Mouse (Mus musculus) regulatory T cell (primary cell): ENCODE results near the gene Mansc1.
"Not testable (repeated sequence)": the region's sequence is repeated elsewhere in the genome, so short reads cannot be mapped to it uniquely, and the experiment has no call there.

ENCODE experiments used
- in situ Hi-C: fragments of 300-600 bp; cut with MboI, MseI; formaldehyde crosslinking; loops from one replicate; pipeline ENCODE4 v1.15.1; 2025; ENCODE audit warnings: high pct_unique_total_duplicates

The Mansc1 gene

GRCm38 (mm10) chr6:134631947-134632687, at the start of gene Mansc1:
Gene Mansc1 (minus strand): TSS chr6:134632488.
- in situ Hi-C loops, result no loop called here

DNA sequence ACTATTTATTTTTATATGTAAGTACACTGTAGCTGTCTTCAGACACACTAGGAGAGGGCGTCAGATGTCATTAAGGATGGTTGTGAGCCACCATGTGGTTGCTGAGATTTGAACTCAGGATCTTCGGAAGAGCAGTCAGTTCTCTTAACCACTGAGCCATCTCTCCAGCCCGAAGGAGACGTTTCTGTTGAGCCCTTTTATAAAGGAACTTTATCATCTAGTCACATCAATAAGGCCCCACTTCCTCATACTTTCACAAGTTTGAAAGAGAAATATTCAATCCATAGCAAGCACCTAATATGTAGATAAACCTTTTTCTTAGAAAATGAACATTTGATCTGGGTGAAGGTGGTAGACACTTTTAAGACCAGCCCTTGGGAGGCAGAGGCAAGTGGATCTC, 47.0 kb upstream of the Mansc1 start:
- in situ Hi-C loops, result not testable (repeated sequence)

DNA sequence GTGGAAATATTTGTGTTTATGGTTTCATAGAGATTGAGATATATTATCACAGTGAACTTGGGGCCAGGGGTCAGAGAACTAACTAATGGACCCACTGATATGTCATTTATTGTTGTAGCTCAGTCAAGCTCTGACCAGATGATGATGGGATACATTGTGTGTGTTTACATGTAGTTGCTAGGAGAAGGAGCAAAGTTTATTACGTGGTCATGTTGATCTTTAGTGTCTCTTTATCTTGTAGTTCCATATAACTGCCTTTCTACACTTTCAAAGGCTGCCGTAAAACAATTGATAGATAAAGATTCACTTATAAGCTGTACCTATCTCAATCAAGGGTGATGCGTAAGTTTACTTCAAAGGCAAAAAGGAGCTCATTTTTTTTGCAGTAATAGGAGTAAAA, 45.7 kb upstream of the Mansc1 start:
- in situ Hi-C loops, result no loop called here

DNA sequence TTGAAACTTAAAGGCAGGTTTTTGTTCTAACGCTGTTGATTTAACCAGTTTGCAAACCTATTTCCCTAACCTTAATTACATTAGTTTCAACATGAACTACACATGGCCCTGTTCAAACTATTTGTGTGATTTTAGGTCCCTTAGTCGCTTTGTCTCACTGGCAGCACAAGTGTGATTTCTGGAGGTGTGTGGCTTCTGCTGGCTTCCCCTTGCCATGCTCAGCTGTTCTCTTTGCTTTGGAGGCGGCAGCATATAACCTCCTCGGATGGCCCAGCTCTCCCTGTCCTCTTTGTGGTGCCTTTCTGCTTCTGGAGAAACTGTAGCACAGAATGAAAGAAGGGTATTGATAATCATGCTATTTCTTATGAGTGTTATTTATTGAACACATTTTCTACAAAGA, 45.2 kb upstream of the Mansc1 start:
- in situ Hi-C loops, result no loop called here

DNA sequence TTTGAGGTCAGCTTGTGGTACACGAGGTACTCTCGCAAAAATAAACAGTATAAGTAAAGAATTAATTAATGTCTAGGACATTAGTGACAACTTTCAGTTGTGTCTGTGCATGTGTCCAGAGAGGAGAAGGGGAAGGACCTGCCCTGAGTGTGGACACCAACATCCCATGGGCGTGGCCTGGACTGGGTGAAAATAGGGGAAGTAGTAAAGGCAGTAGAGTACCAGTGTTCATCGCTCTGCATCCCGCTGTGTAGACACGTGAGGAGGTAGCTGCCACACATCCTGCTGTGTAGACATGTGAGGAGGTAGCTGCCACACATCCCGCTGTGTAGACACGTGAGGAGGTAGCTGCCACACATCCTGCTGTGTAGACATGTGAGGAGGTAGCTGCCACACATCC, 41.4 kb upstream of the Mansc1 start:
- in situ Hi-C loops, result not testable (repeated sequence)

DNA sequence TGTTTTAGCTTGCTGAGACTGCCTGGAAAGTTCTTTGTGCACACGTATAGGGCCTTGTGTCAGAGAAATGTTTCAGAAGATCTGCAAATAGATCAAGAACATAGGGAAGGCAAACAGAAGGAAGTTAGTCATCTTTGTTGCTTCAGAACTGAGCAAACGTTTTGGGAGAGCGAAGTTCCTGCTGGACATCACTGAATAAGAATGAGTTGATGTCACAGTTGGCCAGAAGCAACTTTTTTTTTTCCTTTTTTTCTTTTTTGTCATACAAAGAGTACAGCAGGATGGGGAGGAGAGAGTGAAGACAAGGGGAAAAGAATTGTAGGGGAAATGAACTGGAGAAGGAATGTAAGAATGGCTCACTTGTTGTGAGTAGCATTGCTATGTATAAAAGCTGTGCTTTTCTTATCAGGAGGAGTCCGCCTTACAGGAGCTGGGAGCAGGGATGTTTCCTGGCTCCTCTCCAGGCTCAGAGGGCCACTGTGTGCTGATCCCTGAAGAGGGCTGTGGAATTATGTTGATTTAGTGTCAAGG, 38.7 kb upstream of the Mansc1 start:
- in situ Hi-C loops, result no loop called here

DNA sequence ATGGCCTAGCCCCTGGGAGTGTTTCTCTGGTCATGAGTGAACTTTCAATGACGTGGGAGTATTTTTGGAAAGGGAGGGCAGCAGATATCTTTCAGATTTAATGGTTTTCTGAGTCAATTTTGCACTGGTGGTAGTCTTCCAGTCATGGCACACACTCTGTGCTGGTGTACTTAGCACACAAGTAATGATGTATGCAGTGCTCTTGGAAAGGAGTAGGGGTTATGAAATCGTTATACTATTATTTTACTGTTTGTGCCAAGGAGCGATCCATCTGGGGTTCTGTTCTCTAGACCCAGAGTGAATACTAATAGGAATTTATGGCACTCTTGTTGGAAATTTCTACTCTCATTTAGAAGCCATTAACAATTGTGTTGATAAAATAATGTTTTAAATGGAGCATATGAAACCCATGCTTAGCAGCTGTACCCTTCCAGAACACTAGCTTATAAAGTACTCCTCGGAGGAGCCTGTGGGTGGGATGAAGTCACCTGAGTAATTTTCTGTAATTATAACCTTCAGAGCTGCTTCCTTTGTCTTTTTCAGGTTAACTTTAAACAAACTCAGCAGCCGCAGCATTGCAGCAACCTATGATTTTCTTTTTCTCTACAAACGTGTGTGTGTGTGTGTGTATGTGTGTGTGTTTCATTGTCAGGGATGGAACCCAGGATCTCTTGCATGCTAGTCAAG, 37.0 kb upstream of the Mansc1 start:
- in situ Hi-C loops, result no loop called here

DNA sequence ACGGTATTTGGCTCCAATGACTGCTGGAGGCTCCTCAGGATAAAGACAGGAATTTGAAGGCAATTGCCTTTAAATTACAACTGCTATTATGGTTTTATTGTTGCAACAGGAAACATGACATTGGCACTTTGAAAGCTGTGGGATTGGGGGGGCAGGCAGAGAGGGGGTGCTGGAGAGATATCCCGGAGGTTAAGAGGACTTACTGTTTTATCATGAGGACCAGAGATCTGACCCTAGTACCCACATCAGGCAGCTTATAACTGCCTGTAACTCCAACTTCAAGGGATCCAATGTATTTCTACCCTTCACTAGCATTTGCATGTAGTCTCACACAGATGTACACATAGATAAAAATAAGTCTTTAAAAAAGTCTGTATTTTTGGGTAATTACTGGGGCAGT, 36.2 kb upstream of the Mansc1 start:
- in situ Hi-C loops, result no loop called here

DNA sequence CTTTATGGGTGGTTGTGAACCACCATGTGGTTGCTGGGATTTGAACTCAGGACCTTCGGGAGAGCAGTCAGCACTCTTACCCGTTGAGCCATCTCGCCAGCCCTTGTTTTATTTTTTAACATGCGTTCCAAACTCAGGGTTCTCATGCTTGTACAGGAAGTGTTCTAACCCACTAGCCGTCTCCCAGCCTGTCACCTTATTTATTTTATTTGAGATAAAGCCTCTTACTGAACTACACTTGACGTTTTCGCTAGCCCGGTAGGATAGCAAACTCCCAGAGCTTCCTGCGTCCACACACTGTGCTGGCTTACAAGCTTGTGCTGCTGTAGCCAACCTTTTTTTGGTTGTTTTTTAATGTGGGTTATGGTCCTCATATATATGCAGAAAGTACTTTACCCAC, 33.5 kb upstream of the Mansc1 start:
- in situ Hi-C loops, result no loop called here

DNA sequence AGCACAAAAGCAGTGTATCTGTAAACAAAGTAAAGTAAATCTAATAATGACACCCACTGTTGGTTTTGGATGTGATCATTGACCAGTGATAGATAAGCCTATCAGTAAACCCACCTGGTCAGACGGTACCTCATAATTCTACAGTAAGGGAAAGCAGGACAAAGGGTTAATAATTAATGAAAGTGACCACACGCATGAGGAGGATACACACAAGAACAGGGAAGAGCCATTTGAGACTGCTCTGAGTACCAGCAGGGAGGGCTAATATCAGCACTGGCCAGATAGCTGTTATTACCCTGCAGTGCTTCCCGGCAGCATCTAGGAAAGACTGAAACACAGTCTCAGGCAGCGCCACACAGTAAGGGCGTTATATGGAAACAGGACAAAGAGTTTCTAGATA, 32.3 kb upstream of the Mansc1 start:
- in situ Hi-C loops, result loop anchor here (5.0 kb wide), 1 partner anchor 198 kb away; no protein-coding TSS in a partner anchor

DNA sequence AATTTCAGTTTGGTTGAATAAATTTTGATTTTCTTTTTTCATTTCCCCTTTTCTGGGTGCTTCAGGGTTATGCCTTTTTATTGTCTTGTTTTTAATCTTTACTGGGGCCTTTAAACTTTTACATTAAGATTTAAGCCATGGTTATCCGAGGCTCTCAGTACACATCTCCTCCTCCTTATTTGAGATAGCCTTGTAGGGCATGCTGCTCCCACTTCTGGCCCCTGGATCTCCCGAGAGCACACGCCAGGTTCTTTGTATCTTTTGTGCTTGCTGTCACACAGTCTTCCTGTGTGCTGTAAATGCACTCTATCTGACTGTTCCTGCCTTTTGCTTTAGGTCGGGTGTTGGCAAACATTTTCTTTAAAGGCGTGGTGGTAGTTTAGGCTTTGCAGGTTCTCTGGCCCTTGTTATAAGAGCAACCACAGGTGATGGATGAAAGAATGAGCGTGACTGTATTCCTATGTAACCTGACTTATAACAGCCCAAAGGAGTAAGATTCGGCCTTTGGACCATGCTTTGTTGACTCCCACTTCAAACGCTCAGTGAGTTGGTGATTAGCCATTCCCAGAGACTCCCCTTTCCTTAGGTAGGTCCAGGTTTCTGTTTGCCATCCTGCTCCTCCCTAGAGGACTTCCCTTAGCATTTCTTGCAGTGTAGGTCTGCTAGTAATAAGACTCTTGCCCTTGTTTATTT, 28.6 kb upstream of the Mansc1 start:
- in situ Hi-C loops, result loop anchor here (5.0 kb wide), 1 partner anchor 201 kb away; no protein-coding TSS in a partner anchor

DNA sequence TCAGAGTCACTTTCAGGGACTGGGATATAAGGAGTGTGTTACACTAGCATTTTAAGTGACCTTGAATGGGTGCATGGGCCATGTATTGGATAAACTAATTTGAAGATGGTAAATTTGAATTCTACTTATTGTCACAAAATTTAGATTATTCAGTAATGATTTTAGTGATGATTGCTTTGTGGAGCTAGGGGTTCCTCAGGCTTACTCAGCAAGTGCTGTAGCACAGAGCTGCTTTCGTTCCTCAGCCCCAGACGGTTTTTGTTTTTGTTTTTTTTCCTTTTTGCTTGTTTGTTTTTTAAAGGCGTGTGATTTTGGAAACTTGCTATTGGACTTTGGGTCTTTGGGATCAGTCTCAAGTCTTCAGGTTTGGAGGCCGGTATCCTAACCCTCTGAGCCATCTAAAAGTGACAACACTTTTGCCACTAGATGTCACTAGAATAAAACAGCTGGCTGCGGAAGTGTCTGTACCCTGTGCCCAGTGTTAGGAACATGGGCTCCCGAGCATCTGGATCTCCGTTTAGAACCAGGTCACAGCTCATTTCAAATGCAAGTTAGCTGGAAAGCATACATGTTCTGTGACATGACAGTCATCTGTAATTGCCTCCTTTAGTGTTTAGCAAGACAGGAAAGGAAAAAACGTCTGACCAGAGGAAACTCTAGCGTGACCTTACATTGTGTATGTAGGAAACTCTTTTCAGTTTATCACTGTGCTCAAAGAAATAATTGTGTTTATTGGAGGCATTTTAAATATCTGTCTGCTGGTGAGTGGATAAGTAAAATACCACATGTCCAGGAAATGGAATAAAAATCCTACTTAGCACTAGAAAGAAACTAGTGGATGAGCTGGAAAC, 27.0 kb upstream of the Mansc1 start:
- in situ Hi-C loops, result loop anchor here (5.0 kb wide), 1 partner anchor 288 kb away; no protein-coding TSS in a partner anchor

DNA sequence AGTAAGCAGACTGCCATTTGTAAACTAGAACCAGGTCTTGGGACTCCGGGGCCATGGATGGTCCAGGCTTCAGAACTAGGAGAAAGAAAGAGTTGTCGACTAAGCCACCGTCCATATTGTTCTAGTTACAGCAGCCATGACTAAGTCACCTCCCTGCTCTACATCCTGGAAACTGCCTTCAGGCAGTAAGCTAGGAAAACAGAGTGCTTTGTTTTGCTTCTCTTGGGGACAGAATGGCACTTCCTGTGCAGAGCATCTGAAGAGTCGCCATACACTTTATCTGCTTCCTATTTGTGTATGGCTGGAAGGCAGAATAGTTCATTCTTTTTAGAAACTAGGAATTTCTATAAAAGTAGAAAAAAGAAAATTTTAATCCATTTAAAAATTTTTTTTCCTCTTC, 24.2 kb upstream of the Mansc1 start:
- in situ Hi-C loops, result loop anchor here (5.0 kb wide), 1 partner anchor 291 kb away; no protein-coding TSS in a partner anchor

GRCm38 (mm10) chr6:134648356-134648755, 16.1 kb upstream of the Mansc1 start:
- in situ Hi-C loops, result no loop called here

DNA sequence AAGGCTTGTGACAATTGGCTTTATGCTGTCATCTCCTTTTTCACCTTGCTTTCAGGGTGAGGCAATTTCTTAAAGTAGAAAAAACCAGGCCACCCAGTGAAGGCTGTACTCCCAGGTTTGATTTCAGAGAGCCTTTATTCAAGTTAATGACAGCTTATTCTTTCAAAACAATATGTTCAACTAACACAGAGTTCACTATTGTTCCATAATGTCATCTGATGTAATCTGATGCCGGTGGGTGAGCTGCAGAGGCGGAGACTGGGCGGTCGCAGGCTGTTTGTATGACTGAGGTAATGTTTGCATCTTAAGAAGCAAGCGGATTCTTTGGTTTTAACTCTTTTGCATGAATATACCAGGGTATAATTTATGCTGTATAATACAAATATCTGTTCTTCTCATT, 15.3 kb upstream of the Mansc1 start:
- in situ Hi-C loops, result no loop called here

DNA sequence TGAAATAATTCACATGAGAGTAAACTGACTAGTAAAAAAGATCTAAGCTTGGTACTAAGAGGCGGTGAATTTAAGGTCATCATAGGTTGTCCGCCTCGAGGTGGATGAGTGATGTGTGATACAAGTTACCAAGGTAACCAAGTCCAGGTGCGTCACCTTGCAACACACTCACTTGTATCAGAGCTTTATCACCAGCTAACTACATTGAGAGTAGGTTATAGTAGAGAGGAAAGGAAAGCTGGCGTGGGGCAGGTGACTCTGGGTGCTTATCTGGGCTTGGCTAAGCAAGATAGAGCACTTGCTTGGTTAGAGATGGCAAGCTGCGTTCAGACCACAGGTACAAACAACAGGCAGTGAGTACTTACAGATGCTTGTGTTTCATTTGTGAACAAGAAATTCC, 14.5 kb upstream of the Mansc1 start:
- in situ Hi-C loops, result no loop called here

DNA sequence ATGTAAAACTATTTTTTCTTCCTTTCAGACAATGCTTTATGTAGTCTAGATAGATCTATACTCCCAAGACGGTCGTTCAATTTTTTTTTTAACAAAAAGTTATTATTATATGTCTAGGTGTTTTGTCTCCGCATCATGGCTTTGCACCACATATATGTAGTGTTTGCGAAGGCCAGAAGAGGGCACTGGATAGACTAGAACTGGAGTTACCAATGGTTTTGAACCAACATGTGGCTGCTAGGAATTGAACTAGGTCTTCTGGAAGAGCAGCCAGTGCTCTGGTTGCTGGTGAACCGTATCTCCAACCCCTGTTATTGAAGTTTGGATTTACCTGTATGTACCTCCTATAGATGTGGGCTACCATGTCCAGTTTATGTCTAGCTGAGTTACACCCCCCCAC, 11.0 kb upstream of the Mansc1 start:
- in situ Hi-C loops, result no loop called here

DNA sequence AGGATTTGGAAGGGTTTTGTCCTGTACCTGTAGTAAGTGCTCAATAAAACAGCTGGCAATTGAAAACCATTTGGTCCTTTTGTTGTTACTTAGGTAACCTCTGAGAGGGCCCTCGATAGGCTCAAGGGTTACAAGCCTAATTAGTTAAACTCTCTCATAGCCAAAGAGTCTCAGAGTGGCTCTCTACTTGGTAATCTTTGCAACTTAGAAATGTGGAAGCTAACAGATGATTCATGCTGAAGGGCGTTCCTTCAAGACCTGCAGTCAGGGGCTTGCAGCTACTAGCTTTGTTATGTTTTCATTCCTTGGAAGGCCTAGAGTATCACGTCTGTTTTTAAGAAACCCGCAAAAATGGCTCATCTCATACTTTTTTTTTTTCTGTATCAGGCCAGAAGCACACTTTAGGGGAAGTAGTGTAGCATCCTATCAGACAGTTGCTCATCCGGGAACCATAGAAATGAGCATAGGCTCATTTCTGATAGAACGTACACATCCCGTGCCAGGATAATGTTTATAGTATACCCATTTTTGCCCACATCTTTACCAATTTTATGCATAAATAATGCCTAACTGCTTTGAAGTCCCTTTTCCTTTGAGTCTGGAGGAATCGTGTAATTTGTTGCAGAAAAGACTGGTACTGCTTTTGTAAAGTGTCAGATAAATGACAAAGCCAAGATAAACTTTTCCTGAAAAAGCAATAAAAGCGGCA, 9.6 kb upstream of the Mansc1 start:
- in situ Hi-C loops, result no loop called here

DNA sequence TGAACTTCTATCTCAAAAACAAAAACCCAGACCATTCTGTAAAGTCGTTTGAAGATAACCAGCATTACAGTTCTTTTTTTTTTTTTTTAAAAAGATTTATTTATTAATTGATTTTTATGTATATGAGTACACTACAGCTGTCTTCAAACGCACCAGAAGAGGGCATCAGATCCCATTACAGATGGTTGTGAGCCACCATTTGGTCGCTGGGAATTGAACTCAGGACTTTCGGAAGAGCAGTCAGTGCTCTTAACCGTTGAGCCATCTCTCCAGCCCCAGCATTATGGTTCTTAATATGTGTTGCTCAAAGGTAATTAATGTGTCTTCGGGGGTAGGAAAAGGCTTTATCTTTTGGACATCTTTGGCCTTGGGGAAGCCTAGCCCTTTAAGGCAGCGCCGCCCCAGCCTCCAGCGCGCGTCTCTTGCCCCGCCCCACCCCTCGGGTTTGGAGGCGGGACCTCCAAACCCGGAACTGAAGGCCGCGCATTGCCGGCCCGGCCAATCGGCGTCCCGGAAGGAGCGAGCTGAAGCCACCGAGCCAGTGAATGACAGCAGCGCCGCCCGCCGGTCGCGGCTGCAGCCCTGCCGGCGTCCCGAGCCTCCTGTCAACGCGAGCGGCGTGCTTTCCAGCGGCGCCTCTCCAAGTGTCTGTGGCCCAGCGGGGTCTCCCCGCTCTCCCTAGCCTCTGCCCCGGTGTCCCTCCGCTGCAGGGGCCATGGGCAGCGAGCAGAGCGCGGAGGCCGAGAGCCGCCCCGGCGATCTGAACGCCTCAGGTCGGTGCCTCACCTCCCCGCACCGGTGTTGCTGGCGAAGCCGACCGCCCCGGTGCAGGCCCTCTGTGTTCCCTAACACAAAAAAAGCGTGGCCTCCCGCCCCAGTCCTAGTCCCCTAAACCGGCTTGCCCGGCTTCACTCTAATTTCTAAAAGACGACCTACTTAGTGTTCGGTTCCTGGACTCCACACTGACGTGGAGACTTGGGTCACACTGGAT, 8.5 kb upstream of the Mansc1 start:
- in situ Hi-C loops, result no loop called here
